Mouse (Mus musculus): ENCODE data around the gene Mcm9.
"Not testable (repeated sequence)": the region's sequence is repeated elsewhere in the genome, so short reads cannot be mapped to it uniquely, and the experiment has no call there.

Gene Mcm9

GRCm38 (mm10) chr10:53499518-53499917 lies 130.7 kb downstream of the Mcm9 start:
- DNase-seq (ENCODE audit: low spot score), result no peak

DNA sequence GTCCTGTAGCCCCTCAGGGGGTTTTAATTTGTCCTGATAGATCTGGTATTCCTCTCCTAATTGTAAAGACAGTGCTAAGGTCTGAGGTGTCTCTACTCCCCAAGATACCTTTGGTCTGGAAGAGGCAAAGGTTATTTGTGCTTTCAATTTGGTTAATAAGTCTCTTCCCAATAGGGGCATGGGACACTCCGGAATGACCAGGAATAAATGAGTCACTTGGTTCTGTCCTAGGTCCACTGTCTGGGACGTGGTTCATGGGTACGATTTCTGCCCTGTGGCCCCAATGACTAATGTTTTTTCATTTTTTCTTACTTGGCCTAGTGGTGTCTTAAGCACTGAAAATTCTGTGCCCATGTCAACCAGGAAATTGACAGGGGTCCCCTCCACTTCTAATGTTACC lies 134.9 kb downstream of the Mcm9 start:
- DNase-seq (ENCODE audit: low spot score), result not testable (repeated sequence)

DNA sequence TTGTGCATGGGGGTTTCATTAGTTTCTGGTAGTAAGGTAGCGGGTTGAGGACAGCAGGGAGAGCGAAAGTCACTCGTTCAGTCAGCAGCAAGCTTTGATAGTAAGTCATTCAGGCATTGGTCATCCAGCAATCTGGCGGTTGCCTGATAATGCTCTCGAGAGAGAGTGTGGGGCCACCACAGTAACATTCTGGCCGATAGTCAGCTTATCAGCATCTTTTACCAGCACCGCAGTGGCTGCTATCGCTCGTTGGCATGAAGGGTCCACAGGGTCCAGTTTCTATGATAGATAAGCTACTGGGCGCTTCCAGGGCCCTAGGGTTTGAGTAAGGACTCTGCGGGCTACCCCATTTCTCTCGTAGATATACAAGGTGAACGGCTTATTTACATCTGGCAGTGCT lies 136.3 kb downstream of the Mcm9 start:
- no peak for DNase-seq (ENCODE audit: low spot score)

Measured in urinary bladder, postnatal 14 days (tissue).